Mouse (Mus musculus): ENCODE measurements at regions not wholly inside any gene's neighbourhood (a gene's known extent, or its start where the extent isn't known, plus 50 kb on each side); places are given as distances from the start of the nearest gene placed in this dataset.

DNA sequence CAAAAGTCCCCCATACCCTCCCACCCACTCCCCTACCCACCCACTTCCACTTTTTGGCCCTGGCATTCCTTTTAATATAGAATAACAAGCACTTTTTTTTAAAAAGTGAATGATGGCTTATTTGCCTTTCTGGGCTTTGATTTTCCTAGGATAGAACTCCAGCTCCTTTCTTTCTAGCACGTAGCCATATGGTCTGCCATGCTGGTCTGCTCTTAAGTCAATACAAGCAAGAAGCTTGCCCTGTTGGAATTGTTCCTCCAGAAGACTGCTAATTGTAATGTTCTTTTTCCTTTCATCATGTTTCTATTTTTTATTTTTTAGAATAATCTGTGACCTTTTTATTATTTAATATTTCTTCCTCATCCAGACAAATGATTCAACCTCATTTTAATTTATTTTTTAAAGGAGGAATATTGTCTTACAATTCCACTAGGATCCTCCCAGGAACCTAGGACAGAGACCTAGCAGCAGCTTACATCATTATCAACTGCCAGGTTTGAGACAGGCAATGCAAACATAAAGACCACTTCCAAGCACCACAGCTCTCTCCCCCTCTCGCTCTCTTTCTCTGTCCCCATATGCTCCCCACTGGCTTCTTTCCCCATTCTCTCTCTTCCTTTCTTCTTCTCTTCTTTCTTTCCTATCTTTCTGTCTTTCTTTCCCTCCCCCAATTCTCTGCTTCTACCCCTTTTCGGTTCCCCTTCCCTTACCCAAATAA lies 558.9 kb downstream of the Otol1 start:
- TF ChIP-seq CTCF (conservative IDR thresholded peaks at IDR 0.05; ENCODE audit: low read length) (no peak), NANOG (IDR thresholded peaks at IDR 0.05; ENCODE audit: borderline replicate concordance, low read length) (no peak), POU5F1 (IDR thresholded peaks at IDR 0.05; ENCODE audit: borderline replicate concordance, low read length) (no peak)

All from E14TG2a.4 (cell line).